Mouse (Mus musculus) intestine, postnatal 0 days (tissue): ENCODE measurements around the gene Setd4. TPM values are rescaled to one million over a fixed set of nuclear protein-coding genes. Genes with fewer than 3 reads are reported as not detected.

Experiments used
- ATAC-seq: fragments of 200-750 bp; cut with Nextera tagmentation; 2 replicates; pipeline ENCODE4 v1.8.0; 2017; ENCODE audit warnings: mild to moderate bottlenecking, moderate TSS enrichment, moderate library complexity
- H3K27ac ChIP-seq: fragments of 300-500 bp; sonication (generic); 2 replicates; pipeline ENCODE4 v1.5.1; 2014; ENCODE audit warnings: mild to moderate bottlenecking, low read depth, low read length, moderate library complexity
- H3K27me3 ChIP-seq: fragments of 300-500 bp; sonication (generic); replicated peaks from 2 replicates; pipeline ENCODE4 v1.6.1; 2014; ENCODE audit warnings: low read length, mixed read lengths; ENCODE audit not compliant: control insufficient read depth, insufficient read depth
- H3K36me3 ChIP-seq: fragments of 300-500 bp; sonication (generic); 2 replicates; pipeline ENCODE4 v1.6.1; 2014; ENCODE audit warnings: mild to moderate bottlenecking, moderate library complexity; ENCODE audit not compliant: control insufficient read depth, insufficient read depth
- H3K4me1 ChIP-seq: fragments of 300-500 bp; sonication (generic); replicated peaks from 2 replicates; pipeline ENCODE4 v1.6.1; 2014; ENCODE audit warnings: antibody characterized with exemption, low read length, mixed read lengths; ENCODE audit not compliant: control insufficient read depth, insufficient read depth
- H3K4me2 ChIP-seq: fragments of 300-500 bp; sonication (generic); replicated peaks from 2 replicates; pipeline ENCODE4 v1.6.1; 2014; ENCODE audit warnings: low read depth, mild to moderate bottlenecking, moderate library complexity
- H3K4me3 ChIP-seq: fragments of 300-500 bp; sonication (generic); 2 replicates; pipeline ENCODE4 v1.5.1; 2014; ENCODE audit warnings: low read depth, low read length
- H3K9ac ChIP-seq: fragments of 300-500 bp; sonication (generic); 2 replicates; pipeline ENCODE4 v1.6.1; 2014; ENCODE audit warnings: mild to moderate bottlenecking, low read depth, low read length
- H3K9me3 ChIP-seq: fragments of 300-500 bp; sonication (generic); 2 replicates; pipeline ENCODE4 v1.6.1; 2016; ENCODE audit warnings: mixed run types; ENCODE audit not compliant: control insufficient read depth
- CTCF ChIP-seq: sonication (generic); IDR thresholded peaks from 2 replicates; pipeline ENCODE4 v1.5.1; 2016; ENCODE audit warnings: low read depth, mild to moderate bottlenecking, control low read depth, antibody characterized with exemption, moderate library complexity
- WGBS: fragments of 180-500 bp; shearing (Covaris S2); extraction: QIAGEN DNeasy Blood & Tissue Kit; methylation state at CpG from one replicate; pipeline ENCODE4 v1.1.7; 2014; 5-methylcytosine and 5-hydroxymethylcytosine counted together
- polyA plus RNA-seq: library from polyadenylated mRNA; unstranded; fragments of >200 nt; fragmentation: Nextera tagmentation; extraction: Ambion mirVana; gene quantifications from 2 replicates; pipeline ENCODE4 v1.2.1, GENCODE M21; 2015

Setd4 gene
- polyA plus RNA-seq, 1 experiment from 2014 or later = 4.3 TPM

DNA sequence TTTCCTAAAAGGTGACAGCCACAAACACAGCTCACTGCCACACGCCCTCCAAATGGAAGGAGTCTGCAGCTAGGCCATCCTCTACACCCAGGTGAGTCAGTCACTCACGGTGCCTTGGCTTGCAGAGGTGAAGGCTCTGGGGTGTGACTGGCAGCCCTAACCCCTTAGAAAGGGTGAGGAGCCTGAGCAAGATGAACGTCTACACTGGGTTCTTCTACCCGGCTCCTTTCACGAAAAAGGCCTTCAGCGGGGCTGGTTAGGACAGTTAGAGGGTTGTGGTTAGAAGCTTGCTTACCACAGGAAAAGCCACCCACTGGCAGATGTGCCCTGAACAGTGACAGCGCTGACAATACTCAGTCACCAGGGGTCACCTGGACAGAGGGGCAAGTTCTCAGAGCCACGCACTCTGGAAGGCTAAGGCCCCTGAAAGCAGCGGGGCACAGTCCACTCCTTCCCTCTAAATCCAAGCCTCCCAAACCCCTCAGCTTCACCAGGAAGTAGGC is 18.1 kb downstream of the Setd4 start:
- Histone ChIP-seq H3K36me3 (peaks cover 18% of the 10 kb centered on the region; the same call in 1 of the 2 replicates), H3K4me1 (no peaks in the 10 kb centered on the region), H3K27me3 (no peaks in the 10 kb centered on the region), H3K9ac (no peak overlapping the region), H3K4me3 (no peak overlapping the region), H3K9me3 (no peaks in the 10 kb centered on the region), H3K4me2 (no peak overlapping the region), H3K27ac (no peak overlapping the region)
- no peak for ATAC-seq
- WGBS = 90% methylated on average over 9 of the region's 9 CpGs
- no peak for TF ChIP-seq CTCF

DNA sequence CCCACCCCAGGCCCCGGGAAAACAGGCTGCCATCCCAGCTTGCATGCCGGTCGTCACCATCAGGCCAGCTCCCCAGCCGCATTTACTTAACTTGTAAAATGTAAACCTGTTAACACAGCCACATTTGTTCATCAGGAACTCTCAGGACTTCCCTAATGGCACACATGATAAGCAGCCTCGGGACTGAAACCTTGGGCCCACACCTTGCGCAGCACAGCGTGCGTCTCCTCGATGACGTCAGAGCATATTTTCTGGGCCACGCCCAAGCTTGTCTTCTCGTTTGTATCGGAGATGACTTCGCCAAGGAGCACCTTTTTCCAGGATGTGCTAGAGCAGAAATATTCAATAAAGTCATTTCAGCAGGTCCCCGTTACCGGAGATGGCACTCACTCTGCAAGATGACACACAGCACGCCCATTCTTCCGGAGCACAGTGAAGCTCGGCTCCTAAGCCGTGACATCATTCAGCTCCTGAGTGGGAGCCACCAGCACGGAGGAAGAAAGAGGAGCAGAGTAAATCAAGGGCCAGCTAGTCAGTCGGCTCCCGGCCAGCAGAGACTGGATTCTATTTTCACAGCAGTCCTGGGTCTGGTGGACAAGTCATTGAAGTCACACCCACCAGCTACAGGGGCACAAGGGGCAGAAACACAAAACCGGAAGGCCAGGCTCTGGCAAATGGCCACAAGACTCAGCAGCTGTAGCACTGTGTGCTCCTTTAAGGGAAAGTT is 18.7 kb downstream of the Setd4 start:
- Histone ChIP-seq H3K4me3 (no peak overlapping the region), H3K4me2 (no peak overlapping the region), H3K9ac (no peak overlapping the region), H3K9me3 (no peaks in the 10 kb centered on the region), H3K27me3 (no peaks in the 10 kb centered on the region), H3K4me1 (no peaks in the 10 kb centered on the region), H3K36me3 (peaks cover 14% of the 10 kb centered on the region; the same call in 1 of the 2 replicates), H3K27ac (no peak overlapping the region)
- no peak for TF ChIP-seq CTCF
- 0 out of 2 replicates have a peak, but pooled peaks have one; percentile 31 for ATAC-seq
- 77% methylated on average over 24 of the region's 24 CpGs for WGBS

DNA sequence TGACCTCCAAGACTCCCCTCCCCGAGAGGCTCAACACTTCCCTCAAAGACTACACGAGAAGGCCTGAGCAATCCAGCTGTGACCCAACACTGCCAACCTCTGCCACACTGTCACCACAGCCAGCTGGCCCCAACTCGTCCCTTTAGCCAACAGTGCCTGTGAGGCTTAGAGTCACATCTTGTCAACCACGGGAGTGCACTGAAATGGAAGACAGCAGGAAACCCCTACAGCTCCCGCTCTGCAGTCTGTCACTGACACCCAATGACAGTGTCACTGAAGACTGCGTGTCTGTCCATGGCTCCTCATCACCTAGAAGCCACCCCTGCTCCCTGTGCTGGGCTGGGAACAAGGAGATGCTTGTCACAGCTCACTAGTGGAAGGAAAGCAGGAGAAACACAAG is 22.7 kb downstream of the Setd4 start:
- 74% methylated on average over 6 of the region's 6 CpGs for WGBS
- no peaks in the 10 kb centered on the region; the same call in 1 of the 2 replicates for H3K36me3 ChIP-seq
- no peak overlapping the region for H3K27ac ChIP-seq
- no peaks in the 10 kb centered on the region for H3K9me3 ChIP-seq
- no peak overlapping the region for H3K9ac ChIP-seq
- no peaks in the 10 kb centered on the region for H3K4me1 ChIP-seq
- H3K27me3 ChIP-seq = 0 out of 2 replicates have a peak, but pooled peaks cover 6% of the 10 kb centered on the region
- no peak overlapping the region for H3K4me3 ChIP-seq
- no peak for ATAC-seq
- H3K4me2 ChIP-seq = no peak overlapping the region
- TF ChIP-seq CTCF = no peak

DNA sequence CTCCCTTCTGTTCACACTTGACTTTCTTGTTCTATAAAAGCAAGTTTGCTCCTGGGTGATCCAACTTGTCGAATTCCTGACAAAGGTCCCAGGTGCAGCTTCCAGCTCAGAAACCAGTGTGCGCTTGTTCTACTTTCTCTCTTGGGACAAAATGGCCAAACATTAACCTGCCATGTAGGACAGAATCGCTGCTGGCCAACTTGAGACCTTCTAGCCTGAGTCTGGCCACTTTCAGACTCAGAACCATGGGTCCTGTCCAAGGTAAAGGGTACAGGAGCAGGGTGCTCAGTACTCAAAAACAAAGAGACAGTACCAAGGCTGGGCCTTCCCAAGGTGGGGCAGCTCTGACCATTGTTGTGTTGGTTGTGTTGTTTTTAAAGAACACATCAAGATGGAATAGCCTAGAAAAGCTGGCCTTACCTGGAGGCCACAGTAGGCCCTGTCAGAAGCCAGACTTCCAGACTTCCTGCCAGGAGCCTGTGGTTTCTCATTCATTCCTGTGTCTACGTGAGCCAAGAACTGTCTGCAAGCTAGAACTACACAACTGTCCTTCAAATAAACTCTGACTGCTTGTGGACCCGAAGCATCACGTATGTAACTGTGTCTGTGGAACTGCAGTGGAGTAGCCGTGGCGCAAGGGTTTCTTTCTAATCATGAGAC is 25.4 kb downstream of the Setd4 start:
- TF ChIP-seq CTCF = no peak
- ATAC-seq = no peak
- WGBS = 81% methylated on average over 8 of the region's 8 CpGs

DNA sequence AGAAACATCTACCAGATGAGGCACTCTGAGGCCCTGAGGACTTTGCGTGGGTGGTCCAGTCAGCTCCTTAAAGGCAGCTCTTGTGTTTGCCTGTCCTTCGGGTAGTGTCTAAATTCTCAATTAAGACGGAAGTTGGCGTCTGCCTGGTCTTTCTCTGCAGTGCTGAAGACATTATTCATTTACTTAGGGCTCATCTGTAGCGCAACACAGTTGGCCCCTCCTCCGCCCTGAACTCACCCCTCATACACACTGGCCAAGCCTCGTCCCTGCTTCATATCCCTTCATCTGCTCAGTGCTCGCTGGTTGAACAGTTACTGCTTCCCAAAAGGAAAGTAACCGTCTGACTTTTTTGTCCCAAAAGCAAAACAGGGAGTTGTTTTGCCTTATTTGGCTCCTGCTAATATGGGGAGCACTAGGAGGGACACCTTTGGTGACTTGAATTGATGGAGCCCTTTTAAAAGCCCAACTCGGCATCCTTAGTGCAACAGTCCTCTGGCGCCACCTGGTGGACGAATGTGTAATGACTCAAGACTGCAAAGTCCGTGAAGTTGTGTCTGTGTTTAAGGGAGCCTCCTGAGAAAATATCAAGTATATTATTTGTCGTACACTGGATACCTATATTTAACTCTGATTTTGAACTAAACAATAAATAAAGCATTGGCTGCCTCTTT is 27.3 kb downstream of the Setd4 start:
- Histone ChIP-seq H3K4me1 (no peaks in the 10 kb centered on the region), H3K27ac (no peak overlapping the region), H3K4me3 (no peak overlapping the region), H3K9me3 (no peaks in the 10 kb centered on the region), H3K36me3 (no peaks in the 10 kb centered on the region), H3K27me3 (0 out of 2 replicates have a peak, but pooled peaks cover 7% of the 10 kb centered on the region), H3K9ac (no peak overlapping the region), H3K4me2 (peak overlapping the region; percentile 27; the same call in 1 of the 2 replicates)
- WGBS = 20% methylated on average over 14 of the region's 14 CpGs
- TF ChIP-seq CTCF = peak; percentile 98
- ATAC-seq = peak; percentile 44; the same call in 1 of the 2 replicates

More for the DNA sequence above, 25.4 kb downstream of the Setd4 start:
- Histone ChIP-seq H3K27me3 (0 out of 2 replicates have a peak, but pooled peaks cover 7% of the 10 kb centered on the region), H3K27ac (no peak overlapping the region), H3K4me3 (no peak overlapping the region), H3K4me2 (no peak overlapping the region), H3K9me3 (no peaks in the 10 kb centered on the region), H3K36me3 (no peaks in the 10 kb centered on the region), H3K4me1 (no peaks in the 10 kb centered on the region), H3K9ac (no peak overlapping the region)

DNA sequence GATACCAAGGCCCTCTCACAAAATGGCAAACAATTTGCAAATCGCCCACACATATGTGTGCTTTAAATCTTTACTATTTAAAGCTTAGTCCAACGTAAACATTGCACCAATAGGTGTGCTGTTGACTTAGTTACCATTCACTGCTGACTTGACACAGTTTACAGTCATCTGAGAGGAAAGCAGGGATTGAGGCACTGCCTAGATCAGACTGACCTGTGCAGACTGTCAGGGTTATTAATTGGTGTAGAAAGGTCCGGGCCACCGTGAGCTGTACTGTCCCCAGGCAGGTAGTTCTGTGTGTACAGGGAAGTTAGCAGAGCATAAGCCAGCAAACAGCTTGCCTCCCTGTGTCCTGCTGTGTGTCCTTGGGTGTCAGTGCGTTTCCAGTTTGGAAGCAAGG is 28.3 kb downstream of the Setd4 start:
- no peak overlapping the region for H3K27ac ChIP-seq

More for the DNA sequence above, 28.3 kb downstream of the Setd4 start:
- H3K4me3 ChIP-seq = no peak overlapping the region
- H3K4me1 ChIP-seq = no peaks in the 10 kb centered on the region
- no peaks in the 10 kb centered on the region for H3K9me3 ChIP-seq
- no peak overlapping the region for H3K9ac ChIP-seq
- H3K27me3 ChIP-seq = 0 out of 2 replicates have a peak, but pooled peaks cover 7% of the 10 kb centered on the region
- no peak for TF ChIP-seq CTCF
- WGBS = 66% methylated on average over 5 of the region's 5 CpGs
- no peaks in the 10 kb centered on the region for H3K36me3 ChIP-seq
- no peak for ATAC-seq
- no peak overlapping the region for H3K4me2 ChIP-seq
